Mouse (Mus musculus) G1E (cell line): ENCODE results near the gene Tuba1a. TPM values are rescaled to one million over a fixed set of nuclear protein-coding genes. Genes with fewer than 3 reads are reported as not detected.

Experiments
- ATAC-seq: 2 replicates; pipeline ENCODE4 v1.8.0; 2016; ENCODE audit warnings: mild to moderate bottlenecking; ENCODE audit not compliant: insufficient number of reproducible peaks, poor library complexity, low FRiP score, severe bottlenecking; ENCODE audit errors: extremely low read depth
- DNase-seq: peaks from one replicate; pipeline ENCODE4 v3.0.0; 2012; ENCODE audit warnings: low spot score
- H3K27me3 ChIP-seq: 2 replicates; pipeline ENCODE4 v1.6.1; 2012; ENCODE audit warnings: mild to moderate bottlenecking, low read length, inconsistent platforms; ENCODE audit not compliant: insufficient read depth
- H3K36me3 ChIP-seq: replicated peaks from 2 replicates; pipeline ENCODE3; 2012; ENCODE audit warnings: mild to moderate bottlenecking, inconsistent platforms
- H3K4me1 ChIP-seq: 2 replicates; pipeline ENCODE4 v1.6.1; 2012; ENCODE audit warnings: low read depth, low read length, inconsistent platforms, mixed read lengths; ENCODE audit not compliant: insufficient read depth
- H3K4me3 ChIP-seq: 2 replicates; pipeline ENCODE4 v1.5.1; 2012; ENCODE audit warnings: low read depth, mild to moderate bottlenecking, inconsistent platforms, low read length, moderate library complexity, mixed read lengths
- H3K9me3 ChIP-seq: replicated peaks from 2 replicates; pipeline ENCODE4 v1.6.1; 2012; ENCODE audit warnings: inconsistent platforms
- CTCF ChIP-seq: IDR thresholded peaks from 2 replicates; pipeline ENCODE4 v1.5.1; 2012; ENCODE audit warnings: low read depth, low read length, inconsistent platforms, mixed read lengths
- GATA1 ChIP-seq: IDR thresholded peaks from 2 replicates; pipeline ENCODE4 v1.6.1; 2012; ENCODE audit warnings: borderline replicate concordance, low read length, inconsistent platforms, mixed read lengths
- GATA2 ChIP-seq: IDR thresholded peaks from 2 replicates; pipeline ENCODE4 v1.6.1; 2012; ENCODE audit warnings: low read depth, low read length, inconsistent platforms, borderline replicate concordance
- POLR2AphosphoS5 ChIP-seq: IDR thresholded peaks from 2 replicates; pipeline ENCODE4 v1.6.1; 2012; ENCODE audit warnings: low read depth, low read length, inconsistent platforms; ENCODE audit not compliant: insufficient replicate concordance
- TAL1 ChIP-seq: conservative IDR thresholded peaks from 2 replicates; pipeline ENCODE4 v1.6.1; 2012; ENCODE audit warnings: low read depth, low read length, inconsistent platforms, mixed read lengths
- polyA plus RNA-seq: library from polyadenylated mRNA; stranded (reverse); fragments of >175 nt; gene quantifications from 2 replicates; pipeline ENCODE4 v1.2.3, GENCODE M21; 2012
- total RNA-seq, 2 experiments: library from RNA; stranded (forward) in 1 of 2; stranded (reverse) in 1 of 2; fragments of 200-1000 nt in 1 of 2; fragments of >200 nt in 1 of 2; fragmentation: Nextera tagmentation in 1 of 2; gene quantifications; 2 replicates each; pipeline ENCODE4 v1.2.3; 2014 to 2017

Tuba1a gene
- total and polyA plus RNA-seq, 3 experiments, result 3.3 to 35.9 (median 22.3) TPM

DNA sequence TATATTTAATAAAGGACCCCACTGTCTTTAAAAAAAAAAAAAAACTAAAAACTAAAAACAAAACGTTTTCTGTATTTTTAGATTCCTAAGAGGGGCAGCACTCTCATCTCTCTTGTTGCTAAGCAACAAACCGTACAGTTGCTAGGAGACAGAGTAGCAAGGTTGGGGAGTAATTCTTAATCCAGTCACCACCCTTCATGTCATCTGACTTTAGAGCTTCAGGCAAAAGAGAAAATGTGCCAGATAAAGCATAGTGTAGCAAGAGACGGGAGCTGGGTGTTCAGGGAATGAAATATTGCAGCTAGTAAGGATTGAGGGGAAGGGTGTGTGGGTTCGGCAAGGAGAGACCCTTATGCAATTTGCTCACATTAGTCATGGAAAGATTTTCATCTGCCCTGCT is 17.6 kb upstream of the Tuba1a start:
- H3K36me3 ChIP-seq, result no peaks in the 10 kb centered on the region
- ATAC-seq, result no peak
- H3K4me1 ChIP-seq, result peaks cover 7% of the 10 kb centered on the region
- no peaks in the 10 kb centered on the region for H3K9me3 ChIP-seq
- no peak for TF ChIP-seq GATA1
- TF ChIP-seq CTCF, result no peak
- TF ChIP-seq POLR2AphosphoS5, result no peak
- no peak for TF ChIP-seq GATA2
- TF ChIP-seq TAL1, result no peak
- DNase-seq, result no peak
- no peak overlapping the region for H3K4me3 ChIP-seq
- H3K27me3 ChIP-seq, result peaks cover 39% of the 10 kb centered on the region

GRCm38 (mm10) chr15:98969372-98970101 is 16.0 kb upstream of the Tuba1a start:
- no peak for DNase-seq
- no peak for ATAC-seq
- Histone ChIP-seq H3K27me3 (peaks cover 44% of the 10 kb centered on the region), H3K36me3 (no peaks in the 10 kb centered on the region), H3K4me1 (peaks cover 7% of the 10 kb centered on the region), H3K9me3 (no peaks in the 10 kb centered on the region), H3K4me3 (no peak overlapping the region)
- TF ChIP-seq GATA1, result no peak
- no peak for TF ChIP-seq CTCF
- no peak for TF ChIP-seq POLR2AphosphoS5
- no peak for TF ChIP-seq TAL1
- no peak for TF ChIP-seq GATA2

- H3K9me3 ChIP-seq, result no peaks in the 10 kb centered on the region
- TF ChIP-seq GATA2, result no peak
- TF ChIP-seq CTCF, result no peak
- no peak for TF ChIP-seq GATA1
- TF ChIP-seq TAL1, result no peak
- TF ChIP-seq POLR2AphosphoS5, result no peak
- ATAC-seq (no peak), DNase-seq (no peak)
- peaks cover 7% of the 10 kb centered on the region for H3K4me1 ChIP-seq
- H3K27me3 ChIP-seq, result peaks cover 42% of the 10 kb centered on the region
- no peak overlapping the region for H3K4me3 ChIP-seq
- no peaks in the 10 kb centered on the region for H3K36me3 ChIP-seq
These were observed 15.3 kb upstream of the Tuba1a start for GRCm38 (mm10) chr15:98968701-98969371.

GRCm38 (mm10) chr15:98959531-98959930 is 6.0 kb upstream of the Tuba1a start:
- Histone ChIP-seq H3K9me3 (no peaks in the 10 kb centered on the region), H3K27me3 (peaks cover 22% of the 10 kb centered on the region), H3K36me3 (no peaks in the 10 kb centered on the region), H3K4me3 (no peak overlapping the region), H3K4me1 (no peaks in the 10 kb centered on the region)
- no peak for ATAC-seq
- DNase-seq, result no peak
- TF ChIP-seq TAL1 (no peak), GATA2 (no peak), GATA1 (no peak)

DNA sequence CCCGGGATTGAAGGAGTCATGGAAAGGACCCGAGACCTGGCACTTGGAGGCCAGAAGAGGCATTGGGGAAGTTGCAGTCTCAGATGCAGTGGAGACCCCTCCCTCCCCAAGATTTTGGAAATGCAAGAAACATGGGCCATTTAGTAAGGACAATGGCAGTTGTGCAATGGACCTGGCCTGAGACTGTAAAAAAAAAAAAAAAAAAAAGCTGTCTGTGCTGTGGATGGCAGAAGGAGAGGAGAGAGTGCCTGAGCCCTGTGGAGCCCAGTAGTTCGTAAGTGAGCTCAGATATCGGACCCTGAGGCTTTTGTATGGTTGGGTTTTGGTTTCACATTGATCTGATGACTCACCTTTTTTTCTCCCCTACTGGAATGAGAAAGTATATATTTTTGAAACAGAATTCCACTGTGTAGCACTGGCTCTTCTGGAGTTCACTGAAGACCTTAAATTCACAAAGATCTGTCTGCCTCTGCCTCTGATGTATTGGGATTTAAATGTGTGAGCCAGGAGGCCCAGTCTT is 5.5 kb upstream of the Tuba1a start:
- H3K9me3 ChIP-seq, result no peaks in the 10 kb centered on the region
- DNase-seq, result no peak
- H3K4me1 ChIP-seq, result peaks cover 1% of the 10 kb centered on the region; the same call in 1 of the 2 replicates
- H3K36me3 ChIP-seq, result no peaks in the 10 kb centered on the region
- H3K27me3 ChIP-seq, result peaks cover 22% of the 10 kb centered on the region
- H3K4me3 ChIP-seq, result no peak overlapping the region
- no peak for ATAC-seq
- TF ChIP-seq CTCF (no peak), TAL1 (no peak), POLR2AphosphoS5 (no peak), GATA1 (no peak), GATA2 (no peak)

- no peak overlapping the region for H3K4me3 ChIP-seq
- peaks cover 13% of the 10 kb centered on the region for H3K4me1 ChIP-seq
- H3K27me3 ChIP-seq, result peaks cover 21% of the 10 kb centered on the region
- no peak for ATAC-seq
- H3K36me3 ChIP-seq, result no peaks in the 10 kb centered on the region
- no peaks in the 10 kb centered on the region for H3K9me3 ChIP-seq
- no peak for DNase-seq
- TF ChIP-seq GATA2, result no peak
- no peak for TF ChIP-seq POLR2AphosphoS5
- TF ChIP-seq CTCF, result no peak
- no peak for TF ChIP-seq GATA1
- no peak for TF ChIP-seq TAL1
These were observed 4.0 kb upstream of the Tuba1a start for GRCm38 (mm10) chr15:98957475-98957874.
